Mouse (Mus musculus): Measurements from ENCODE around the gene Mmp11.

DNA sequence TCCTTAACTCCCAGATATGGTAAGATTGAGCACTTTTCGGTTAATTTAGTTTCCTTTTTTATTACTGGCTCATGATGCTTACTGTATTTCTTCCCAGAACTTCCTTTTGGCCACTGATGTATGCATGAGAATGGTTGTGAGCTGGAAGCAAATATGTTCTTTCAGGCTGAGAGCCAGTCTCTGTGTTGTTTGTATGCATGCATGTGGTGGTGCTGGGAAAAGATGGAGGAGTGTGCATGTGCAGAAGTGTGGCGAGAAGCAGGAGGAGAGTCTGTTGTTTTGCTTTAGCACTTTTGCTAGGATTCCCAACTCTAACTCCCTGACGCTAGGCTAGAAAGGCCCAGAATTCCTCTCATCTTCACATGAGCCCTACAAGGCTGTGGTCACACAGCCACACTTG, 43.1 kb upstream of the Mmp11 start:
- no peak for TF ChIP-seq POLR2A (IDR thresholded peaks at IDR 0.05; ENCODE audit: control insufficient read depth, extremely low read depth, insufficient read depth, low read length, poor library complexity)
- TF ChIP-seq CTCF (IDR thresholded peaks at IDR 0.05; ENCODE audit: borderline replicate concordance, control insufficient read depth, extremely low read depth, insufficient read depth, low read length, poor library complexity), result no peak
